Mouse (Mus musculus) brain, embryonic 14.5 days (tissue): ENCODE data around the gene Hoxa11.

ENCODE experiments used
- CTCF ChIP-seq: fragments of 200-500 bp; IDR thresholded peaks from 2 replicates; pipeline ENCODE4 v1.5.1; 2012; ENCODE audit warnings: inconsistent platforms, mild to moderate bottlenecking, moderate library complexity, borderline replicate concordance; ENCODE audit not compliant: insufficient read depth, insufficient read length; ENCODE audit errors: extremely low read depth
- POLR2A ChIP-seq: fragments of 200-500 bp; IDR thresholded peaks from 2 replicates; pipeline ENCODE4 v1.6.1; 2012; ENCODE audit warnings: mild to moderate bottlenecking, inconsistent platforms, borderline replicate concordance; ENCODE audit not compliant: poor library complexity, insufficient read depth, insufficient read length, severe bottlenecking; ENCODE audit errors: extremely low read depth

DNA sequence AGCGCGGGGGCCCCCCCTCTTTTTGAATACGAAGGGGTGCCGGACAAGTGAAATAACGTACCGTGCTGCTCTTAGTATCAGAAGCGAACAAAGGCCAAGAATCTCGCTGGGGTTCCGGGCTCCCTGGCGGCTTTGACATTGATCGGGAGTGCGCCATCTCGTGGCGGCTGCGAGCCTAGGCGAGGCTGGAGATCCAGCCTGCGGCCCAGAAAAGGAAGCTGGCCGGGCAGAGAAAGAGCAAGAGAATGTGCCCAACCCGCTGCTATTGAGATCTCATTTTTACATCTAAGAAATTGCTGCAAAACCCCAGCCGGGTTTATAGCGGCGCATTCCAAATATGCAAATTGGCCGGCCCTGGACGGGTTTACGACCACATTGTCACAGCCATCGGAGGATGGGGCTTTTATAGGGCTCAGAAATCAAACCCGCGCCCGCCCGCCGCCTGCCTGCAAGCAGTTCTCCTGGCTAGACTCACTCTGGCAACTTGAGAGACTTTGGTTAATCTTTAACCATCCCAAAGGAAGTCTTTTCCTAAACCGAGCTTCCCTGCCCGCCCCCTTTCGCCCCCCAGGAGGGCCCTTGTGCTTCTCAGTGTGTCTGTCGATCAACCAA, 5.1 kb downstream of the Hoxa11 start, which contains the start of gene Hoxa10:
- no peak for TF ChIP-seq POLR2A
- peak; percentile 87 for TF ChIP-seq CTCF
